Mouse (Mus musculus) kidney, embryonic 15.5 days (tissue): ENCODE results near the gene 2010300C02Rik. TPM values are rescaled to one million over a fixed set of nuclear protein-coding genes. Genes with fewer than 3 reads are reported as not detected.

Experiments
- ATAC-seq: fragments of 200-750 bp; cut with Nextera tagmentation; replicated peaks from 2 replicates; pipeline ENCODE4 v1.8.0; 2017; ENCODE audit warnings: moderate TSS enrichment; ENCODE audit not compliant: low FRiP score
- H3K27ac ChIP-seq: fragments of 300-500 bp; sonication (generic); 2 replicates; pipeline ENCODE4 v1.5.1; 2015; ENCODE audit warnings: mild to moderate bottlenecking, inconsistent platforms
- H3K27me3 ChIP-seq: fragments of 300-500 bp; sonication (generic); 2 replicates; pipeline ENCODE4 v1.6.1; 2015; ENCODE audit warnings: inconsistent platforms
- H3K36me3 ChIP-seq: fragments of 300-500 bp; sonication (generic); 2 replicates; pipeline ENCODE4 v1.6.1; 2015; ENCODE audit warnings: inconsistent platforms
- H3K4me1 ChIP-seq: fragments of 300-500 bp; sonication (generic); 2 replicates; pipeline ENCODE4 v1.6.1; 2015; ENCODE audit warnings: inconsistent platforms
- H3K4me2 ChIP-seq: fragments of 300-500 bp; sonication (generic); 2 replicates; pipeline ENCODE4 v1.6.1; 2015; ENCODE audit warnings: moderate library complexity, mild to moderate bottlenecking, inconsistent platforms
- H3K4me3 ChIP-seq: fragments of 300-500 bp; sonication (generic); replicated peaks from 2 replicates; pipeline ENCODE4 v1.5.1; 2015; ENCODE audit warnings: mild to moderate bottlenecking, inconsistent platforms
- H3K9ac ChIP-seq: fragments of 300-500 bp; sonication (generic); 2 replicates; pipeline ENCODE4 v1.6.1; 2015; ENCODE audit warnings: mild to moderate bottlenecking, inconsistent platforms
- H3K9me3 ChIP-seq: fragments of 300-500 bp; sonication (generic); replicated peaks from 2 replicates; pipeline ENCODE4 v1.6.1; 2016; ENCODE audit warnings: inconsistent platforms
- WGBS: fragments of 180-500 bp; shearing (Covaris S2); methylation state at CpG from one replicate; pipeline ENCODE4 v1.1.7; 2015; ENCODE audit warnings: mixed read lengths; 5-methylcytosine and 5-hydroxymethylcytosine counted together
- polyA plus RNA-seq: library from polyadenylated mRNA; unstranded; fragments of >200 nt; fragmentation: Nextera tagmentation; extraction: Ambion mirVana; gene quantifications from 2 replicates; pipeline ENCODE4 v1.2.1, GENCODE M21; 2015

Gene 2010300C02Rik
- polyA plus RNA-seq, 1 experiment from 2014 or later, result 2.2 TPM

DNA sequence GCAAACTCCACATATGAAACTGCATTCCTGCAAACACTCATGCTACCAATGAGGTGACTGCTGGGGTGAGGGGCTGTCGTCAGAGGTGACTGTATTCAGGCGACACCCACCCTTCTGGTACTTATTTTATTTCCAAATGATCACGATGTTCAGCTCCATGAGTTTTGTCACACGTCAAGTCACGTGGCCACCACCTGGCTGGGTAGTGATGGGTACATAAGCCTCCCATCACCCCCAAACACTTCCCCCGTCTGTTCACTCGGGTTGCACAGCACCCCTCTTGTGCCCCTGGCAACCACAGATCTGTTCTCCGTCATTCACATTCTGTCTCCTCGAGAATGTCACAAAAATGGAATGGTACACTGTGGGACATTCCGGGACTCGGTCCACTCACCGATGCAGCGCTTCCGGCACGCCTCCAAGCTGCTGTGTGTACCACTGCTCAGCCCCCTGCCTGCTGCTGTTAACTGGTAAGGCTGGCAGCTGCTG, 32.9 kb downstream of the 2010300C02Rik start:
- Histone ChIP-seq H3K4me3 (no peak overlapping the region), H3K9me3 (no peaks in the 10 kb centered on the region), H3K4me2 (no peak overlapping the region), H3K27me3 (no peaks in the 10 kb centered on the region), H3K9ac (no peak overlapping the region), H3K36me3 (no peaks in the 10 kb centered on the region), H3K4me1 (peaks cover 3% of the 10 kb centered on the region; the same call in 1 of the 2 replicates), H3K27ac (no peak overlapping the region)
- WGBS, result 85% methylated on average over 15 of the region's 15 CpGs
- no peak for ATAC-seq

DNA sequence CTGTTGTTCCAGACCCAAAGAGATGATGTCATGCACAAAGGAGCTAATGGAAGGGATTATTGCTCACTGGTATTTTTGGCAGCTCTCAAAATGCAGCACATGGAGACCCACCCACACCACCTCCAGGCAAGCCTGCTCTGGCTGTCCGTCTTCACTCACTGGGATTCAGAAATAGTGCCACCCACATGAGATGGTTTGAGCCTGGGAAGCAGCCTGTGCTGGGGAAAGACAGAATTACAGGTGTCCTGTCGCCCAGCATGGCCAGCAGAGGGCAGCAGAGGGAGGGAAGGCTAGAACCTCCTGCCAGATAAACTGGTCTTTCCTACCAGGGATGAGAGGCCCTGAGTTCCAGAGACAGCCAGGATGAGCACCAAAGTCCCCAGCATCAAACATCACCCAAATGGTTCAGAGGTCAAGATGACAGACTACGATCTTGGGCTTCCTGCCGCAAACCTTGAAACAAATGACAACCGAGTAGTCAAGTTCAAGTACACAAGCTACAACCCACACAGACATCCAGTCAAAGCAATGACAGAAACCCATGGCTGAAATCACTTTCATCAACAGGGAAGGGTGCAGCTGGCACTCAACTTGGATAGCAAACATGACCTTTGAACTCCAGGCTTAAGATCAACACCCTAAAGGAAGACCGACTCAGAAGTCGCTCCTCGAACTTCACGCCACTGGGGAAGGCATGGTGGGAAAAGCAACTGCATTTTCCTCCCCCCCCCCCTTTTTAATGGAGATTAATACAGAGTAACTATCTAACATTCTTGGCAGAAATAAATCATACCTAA, 41.4 kb downstream of the 2010300C02Rik start:
- no peak overlapping the region for H3K4me3 ChIP-seq
- no peaks in the 10 kb centered on the region for H3K9me3 ChIP-seq
- no peaks in the 10 kb centered on the region for H3K27me3 ChIP-seq
- no peak overlapping the region for H3K4me2 ChIP-seq
- WGBS, result 67% methylated on average over 9 of the region's 9 CpGs
- H3K36me3 ChIP-seq, result no peaks in the 10 kb centered on the region
- H3K27ac ChIP-seq, result no peak overlapping the region
- no peak for ATAC-seq
- H3K4me1 ChIP-seq, result no peaks in the 10 kb centered on the region
- H3K9ac ChIP-seq, result no peak overlapping the region

DNA sequence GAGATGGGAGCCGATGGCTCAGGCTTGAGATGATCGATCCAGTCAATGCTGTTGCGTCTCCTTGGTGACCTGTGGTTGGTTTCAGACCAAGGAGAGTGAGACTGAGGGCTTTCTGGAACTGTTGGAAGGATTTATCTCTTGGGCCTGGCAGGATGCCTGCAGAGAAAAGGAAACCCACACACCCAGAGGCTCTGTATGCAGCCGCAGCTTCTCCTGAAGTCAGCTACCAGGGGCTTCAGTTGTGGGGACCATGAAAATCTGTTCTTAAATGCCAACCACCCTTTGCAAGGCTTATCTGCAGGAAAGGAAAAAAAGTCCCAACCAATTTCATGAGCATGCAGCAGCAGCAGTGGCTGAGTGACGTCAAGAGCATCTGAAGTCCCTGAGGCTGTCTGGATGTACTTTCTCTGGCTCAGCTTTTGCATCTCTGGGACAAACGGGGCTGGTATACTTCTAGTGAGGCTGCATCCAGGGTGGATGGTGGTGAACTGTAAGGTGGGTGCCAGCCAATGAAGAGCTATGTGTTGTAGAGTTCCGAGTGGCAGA, 42.8 kb downstream of the 2010300C02Rik start:
- no peak overlapping the region for H3K4me3 ChIP-seq
- no peak overlapping the region for H3K4me2 ChIP-seq
- no peak overlapping the region for H3K9ac ChIP-seq
- H3K9me3 ChIP-seq, result no peaks in the 10 kb centered on the region
- no peak overlapping the region for H3K27ac ChIP-seq
- no peaks in the 10 kb centered on the region for H3K4me1 ChIP-seq
- no peak for ATAC-seq
- 81% methylated on average over 7 of the region's 7 CpGs for WGBS
- H3K36me3 ChIP-seq, result no peaks in the 10 kb centered on the region
- H3K27me3 ChIP-seq, result no peaks in the 10 kb centered on the region

DNA sequence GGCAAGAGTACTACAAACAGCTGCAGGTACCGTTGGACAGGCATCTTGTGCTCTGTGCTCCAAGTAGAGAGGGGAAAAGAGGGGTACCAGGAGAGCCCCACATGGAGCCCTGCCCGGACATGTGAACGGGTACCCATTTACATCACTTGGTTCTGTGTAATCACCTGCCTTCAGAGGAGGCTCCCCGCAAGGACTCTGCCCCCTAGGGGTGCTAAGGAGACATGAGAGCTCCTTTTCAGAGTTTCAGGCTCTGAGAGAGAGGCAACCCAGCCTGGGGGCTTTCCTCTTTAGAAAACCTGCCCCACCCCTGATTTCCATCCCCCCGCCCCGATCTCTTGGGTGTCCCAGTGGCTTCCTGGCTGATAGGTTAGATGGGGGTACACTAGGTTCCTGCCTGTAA, 44.4 kb downstream of the 2010300C02Rik start:
- H3K4me3 ChIP-seq, result no peak overlapping the region
- no peaks in the 10 kb centered on the region for H3K27me3 ChIP-seq
- no peak overlapping the region for H3K4me2 ChIP-seq
- H3K4me1 ChIP-seq, result no peaks in the 10 kb centered on the region
- no peaks in the 10 kb centered on the region for H3K36me3 ChIP-seq
- no peak for ATAC-seq
- no peak overlapping the region for H3K9ac ChIP-seq
- H3K27ac ChIP-seq, result no peak overlapping the region
- WGBS, result 60% methylated on average over 6 of the region's 6 CpGs
- no peaks in the 10 kb centered on the region for H3K9me3 ChIP-seq

DNA sequence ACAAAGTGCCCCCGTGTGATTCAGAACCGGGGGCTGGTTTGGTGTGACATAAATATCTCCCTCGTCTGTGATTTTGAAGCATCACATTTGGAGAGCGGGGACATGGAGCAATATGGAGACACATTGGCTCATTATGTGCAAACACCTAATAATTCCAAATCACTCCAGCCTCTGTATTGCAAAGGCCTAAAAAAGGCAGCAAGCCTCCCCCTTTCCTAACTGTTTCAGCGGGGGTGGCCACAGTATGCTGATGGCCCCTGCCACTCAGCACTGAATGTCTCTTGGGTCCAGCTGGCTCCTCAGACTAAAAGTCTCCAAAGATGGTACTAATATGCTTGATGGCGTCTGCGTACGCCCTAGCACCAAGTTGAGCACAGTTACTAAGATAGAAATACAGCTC, 45.6 kb downstream of the 2010300C02Rik start:
- 88% methylated on average over 8 of the region's 8 CpGs for WGBS
- no peak overlapping the region for H3K4me2 ChIP-seq
- H3K36me3 ChIP-seq, result no peaks in the 10 kb centered on the region
- H3K27me3 ChIP-seq, result no peaks in the 10 kb centered on the region
- ATAC-seq, result no peak
- no peak overlapping the region for H3K27ac ChIP-seq
- no peak overlapping the region for H3K4me3 ChIP-seq
- H3K4me1 ChIP-seq, result no peaks in the 10 kb centered on the region
- no peaks in the 10 kb centered on the region for H3K9me3 ChIP-seq
- H3K9ac ChIP-seq, result no peak overlapping the region

DNA sequence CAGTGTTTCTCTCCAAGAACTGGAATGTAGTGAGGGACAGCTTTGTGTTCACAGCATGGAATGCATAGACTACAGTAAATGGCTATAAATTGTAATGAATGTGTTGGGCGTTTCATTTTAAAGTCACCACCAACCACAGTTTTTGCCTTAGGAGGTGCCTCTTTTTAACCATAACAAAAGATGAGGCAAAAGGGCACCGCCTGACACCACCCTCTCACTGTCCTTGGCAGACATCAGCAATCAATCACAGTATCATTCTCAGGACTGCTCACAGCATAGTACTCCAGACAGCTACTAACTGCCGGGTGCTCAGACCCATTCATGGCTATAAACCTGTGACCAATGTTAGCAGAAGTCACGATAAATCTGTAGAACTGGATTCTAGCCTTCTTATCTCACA, 48.6 kb downstream of the 2010300C02Rik start:
- Histone ChIP-seq H3K27me3 (no peaks in the 10 kb centered on the region), H3K9ac (no peak overlapping the region), H3K4me2 (no peak overlapping the region), H3K4me3 (no peak overlapping the region), H3K4me1 (no peaks in the 10 kb centered on the region), H3K27ac (no peak overlapping the region), H3K9me3 (no peaks in the 10 kb centered on the region), H3K36me3 (no peaks in the 10 kb centered on the region)
- no peak for ATAC-seq
- 40% methylated on average over 4 of the region's 4 CpGs for WGBS

DNA sequence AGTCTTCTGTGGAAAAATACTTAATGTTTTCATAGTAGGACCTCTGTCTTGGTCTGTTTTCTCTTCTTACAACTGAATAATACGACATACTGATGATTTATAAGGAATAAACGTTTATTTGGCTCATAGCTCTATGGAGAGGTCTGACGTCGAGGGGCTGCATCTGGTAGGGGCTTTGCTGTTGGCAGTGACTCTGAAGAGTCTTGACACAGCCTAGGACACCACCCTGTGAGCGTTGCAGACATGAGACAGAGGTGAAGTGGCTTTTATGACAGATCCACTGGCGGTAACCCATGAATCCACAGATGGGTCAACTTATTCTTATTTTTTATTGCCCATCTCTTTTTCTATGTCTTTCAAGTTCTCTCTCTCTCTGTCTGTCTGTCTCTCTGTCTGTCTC, 52.5 kb downstream of the 2010300C02Rik start:
- H3K9ac ChIP-seq, result no peak overlapping the region
- H3K27me3 ChIP-seq, result no peaks in the 10 kb centered on the region
- H3K4me1 ChIP-seq, result no peaks in the 10 kb centered on the region
- H3K4me3 ChIP-seq, result no peak overlapping the region
- ATAC-seq, result no peak
- H3K4me2 ChIP-seq, result no peak overlapping the region
- H3K9me3 ChIP-seq, result no peaks in the 10 kb centered on the region
- 56% methylated on average over 6 of the region's 6 CpGs for WGBS
- no peak overlapping the region for H3K27ac ChIP-seq
- no peaks in the 10 kb centered on the region for H3K36me3 ChIP-seq

DNA sequence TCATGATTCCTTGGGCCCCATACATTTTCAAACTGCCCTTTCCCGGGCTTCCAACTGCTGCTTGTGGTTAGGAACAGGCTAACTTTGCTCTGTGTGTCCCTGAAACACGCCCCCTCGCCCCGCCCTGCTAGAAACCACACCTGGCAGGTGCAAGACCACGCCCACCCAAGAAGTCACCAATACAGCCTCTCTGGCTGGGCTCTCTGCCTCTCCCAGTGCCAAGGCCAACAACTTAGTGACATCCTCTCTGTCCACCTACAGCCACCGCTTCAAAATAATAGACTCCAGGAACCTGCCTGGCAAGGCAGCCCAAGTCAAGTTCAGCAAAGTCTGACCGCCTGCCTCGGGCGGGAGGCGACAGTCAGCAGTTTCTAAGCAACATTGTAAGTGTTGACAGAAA, 53.3 kb downstream of the 2010300C02Rik start:
- no peak; the same call in 1 of the 2 replicates for ATAC-seq
- no peak overlapping the region for H3K27ac ChIP-seq
- H3K9me3 ChIP-seq, result no peaks in the 10 kb centered on the region
- H3K4me2 ChIP-seq, result no peak overlapping the region
- no peak overlapping the region for H3K4me3 ChIP-seq
- no peak overlapping the region for H3K9ac ChIP-seq
- no peaks in the 10 kb centered on the region for H3K4me1 ChIP-seq
- no peaks in the 10 kb centered on the region for H3K27me3 ChIP-seq
- 59% methylated on average over 10 of the region's 10 CpGs for WGBS
- H3K36me3 ChIP-seq, result no peaks in the 10 kb centered on the region

DNA sequence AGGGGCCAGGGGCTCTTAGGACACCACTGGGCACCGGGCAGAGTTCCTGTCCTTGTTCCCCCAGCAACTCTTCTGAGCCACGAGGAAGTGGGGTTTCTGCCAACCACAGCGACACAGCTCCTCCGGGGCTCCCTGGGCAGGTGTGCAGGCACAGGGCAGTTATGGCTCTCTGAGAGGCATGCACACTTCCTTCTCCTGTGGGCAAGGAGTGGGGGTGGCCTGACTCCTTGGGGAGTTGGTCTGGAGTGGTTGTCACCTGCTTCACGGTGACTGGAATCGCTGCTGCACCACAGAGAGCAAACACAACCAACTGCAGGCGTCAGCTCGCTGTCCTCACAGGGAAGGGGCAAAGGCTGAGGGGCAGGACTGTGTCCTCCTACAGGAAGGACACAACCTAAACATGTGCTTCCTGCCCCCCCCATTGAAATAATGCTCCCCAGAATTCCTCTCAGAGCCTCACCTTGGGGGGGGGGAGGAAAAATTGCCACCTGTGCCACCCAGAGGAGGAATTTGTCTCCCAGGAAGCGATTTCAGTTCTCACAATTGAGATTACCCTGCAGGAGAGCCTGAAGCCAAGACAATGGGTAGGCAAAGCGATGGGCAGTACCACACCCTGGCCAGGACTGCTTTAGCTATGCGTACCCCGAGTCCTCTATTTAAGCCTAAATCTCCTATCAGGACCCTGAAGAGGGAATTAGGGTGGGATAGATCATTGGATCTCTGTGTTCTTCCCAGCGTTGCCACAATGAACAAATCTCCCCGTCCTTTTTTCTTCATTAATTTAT, 54.2 kb downstream of the 2010300C02Rik start:
- no peaks in the 10 kb centered on the region for H3K4me1 ChIP-seq
- no peaks in the 10 kb centered on the region for H3K27me3 ChIP-seq
- H3K4me3 ChIP-seq, result no peak overlapping the region
- H3K27ac ChIP-seq, result no peak overlapping the region
- H3K4me2 ChIP-seq, result no peak overlapping the region
- H3K36me3 ChIP-seq, result no peaks in the 10 kb centered on the region
- 56% methylated on average over 14 of the region's 14 CpGs for WGBS
- no peaks in the 10 kb centered on the region for H3K9me3 ChIP-seq
- no peak for ATAC-seq
- no peak overlapping the region for H3K9ac ChIP-seq

DNA sequence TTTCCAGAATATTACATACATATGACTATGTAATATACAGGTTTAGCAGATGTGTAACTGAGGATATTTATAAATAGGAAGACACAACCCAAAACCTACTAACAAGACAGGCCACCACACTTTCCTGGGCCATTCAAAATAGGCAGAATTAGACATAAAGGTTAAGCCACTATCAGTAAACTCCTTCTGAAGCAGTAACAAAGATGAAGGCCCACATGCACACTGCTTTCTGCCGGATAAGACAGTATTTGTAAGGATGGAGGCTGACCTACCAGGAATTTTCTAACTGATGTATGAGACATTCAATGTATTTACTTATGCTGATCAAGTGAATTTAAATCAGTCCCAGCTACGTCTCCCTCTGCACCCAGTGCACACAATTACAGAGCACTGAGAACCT, 55.4 kb downstream of the 2010300C02Rik start:
- WGBS, result 78% methylated on average over 2 of the region's 2 CpGs

DNA sequence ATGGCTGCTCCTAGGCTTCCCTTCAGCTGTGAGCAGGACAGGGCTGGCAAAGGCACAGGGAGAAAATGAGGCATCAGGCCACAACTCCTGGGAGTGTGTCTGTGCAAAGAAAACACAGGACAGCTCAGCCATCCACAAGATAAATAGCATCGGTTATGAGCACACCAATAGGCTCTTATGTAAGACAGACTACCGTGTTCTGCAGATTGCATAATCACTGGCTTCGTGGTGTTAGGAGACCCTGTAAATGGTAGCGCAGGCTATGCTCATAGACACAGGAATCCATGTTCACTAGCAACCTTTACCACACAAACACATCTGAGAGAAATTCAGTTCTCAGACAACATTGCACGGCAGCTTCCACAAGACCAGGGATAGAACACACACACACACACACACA, 56.3 kb downstream of the 2010300C02Rik start:
- no peaks in the 10 kb centered on the region for H3K27me3 ChIP-seq
- WGBS, result 87% methylated on average over 5 of the region's 5 CpGs
- no peak for ATAC-seq
- no peak overlapping the region for H3K4me2 ChIP-seq
- no peak overlapping the region for H3K9ac ChIP-seq
- H3K36me3 ChIP-seq, result no peaks in the 10 kb centered on the region
- no peaks in the 10 kb centered on the region for H3K4me1 ChIP-seq
- H3K9me3 ChIP-seq, result no peaks in the 10 kb centered on the region
- H3K4me3 ChIP-seq, result no peak overlapping the region
- no peak overlapping the region for H3K27ac ChIP-seq

More for the DNA sequence above, 55.4 kb downstream of the 2010300C02Rik start:
- no peak overlapping the region for H3K27ac ChIP-seq
- H3K27me3 ChIP-seq, result no peaks in the 10 kb centered on the region
- no peak overlapping the region for H3K4me3 ChIP-seq
- no peaks in the 10 kb centered on the region for H3K9me3 ChIP-seq
- no peak for ATAC-seq
- no peak overlapping the region for H3K4me2 ChIP-seq
- H3K36me3 ChIP-seq, result no peaks in the 10 kb centered on the region
- no peak overlapping the region for H3K9ac ChIP-seq
- H3K4me1 ChIP-seq, result no peaks in the 10 kb centered on the region

DNA sequence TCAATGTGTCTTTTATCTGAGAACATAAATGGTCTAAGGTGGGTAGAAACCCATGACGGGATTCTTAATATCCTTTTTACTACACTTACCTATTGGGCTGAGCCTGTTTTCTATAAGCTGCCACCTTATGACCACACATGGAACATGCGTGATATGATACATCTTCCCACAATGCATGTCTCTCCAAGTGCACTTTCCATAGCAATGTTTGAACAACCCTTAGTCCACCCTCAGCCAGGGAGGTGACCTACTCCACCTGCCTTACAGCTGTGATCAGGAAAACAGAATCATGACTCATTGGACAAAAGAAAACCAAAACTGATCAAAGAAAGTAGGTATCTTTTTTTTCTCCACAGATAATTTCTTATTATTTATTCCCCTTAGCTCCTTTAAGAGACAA, 63.9 kb downstream of the 2010300C02Rik start:
- 92% methylated on average over 2 of the region's 2 CpGs for WGBS
- H3K36me3 ChIP-seq, result no peaks in the 10 kb centered on the region
- no peak overlapping the region for H3K27ac ChIP-seq
- no peaks in the 10 kb centered on the region for H3K27me3 ChIP-seq
- no peak for ATAC-seq
- no peak overlapping the region for H3K4me3 ChIP-seq
- H3K9ac ChIP-seq, result no peak overlapping the region
- H3K9me3 ChIP-seq, result no peaks in the 10 kb centered on the region
- H3K4me1 ChIP-seq, result no peaks in the 10 kb centered on the region
- no peak overlapping the region for H3K4me2 ChIP-seq
